Mouse (Mus musculus) lung, postnatal 25 days (tissue): ENCODE results near the gene Fam169b.
A peak's percentile ranks its signal among the peaks of the same experiment; 100 is the strongest.

ENCODE experiments used
- DNase-seq: peaks from one replicate; pipeline ENCODE4 v3.0.0; 2022; ENCODE audit warnings: low spot score

The Fam169b gene

GRCm38 (mm10) chr7:68318979-68319378 lies 45.3 kb downstream of the Fam169b start:
- no peak for DNase-seq

- DNase-seq: peak; percentile 36
These were observed 46.6 kb downstream of the Fam169b start for GRCm38 (mm10) chr7:68320078-68320810.

- DNase-seq: peak; percentile 34
These were observed 49.4 kb downstream of the Fam169b start for GRCm38 (mm10) chr7:68323051-68323450.

- no peak for DNase-seq
These were observed 52.6 kb downstream of the Fam169b start for GRCm38 (mm10) chr7:68326190-68326722.

GRCm38 (mm10) chr7:68329000-68329399 lies 55.4 kb downstream of the Fam169b start:
- DNase-seq: no peak

GRCm38 (mm10) chr7:68332799-68333198 lies 59.2 kb downstream of the Fam169b start:
- DNase-seq: no peak

DNA sequence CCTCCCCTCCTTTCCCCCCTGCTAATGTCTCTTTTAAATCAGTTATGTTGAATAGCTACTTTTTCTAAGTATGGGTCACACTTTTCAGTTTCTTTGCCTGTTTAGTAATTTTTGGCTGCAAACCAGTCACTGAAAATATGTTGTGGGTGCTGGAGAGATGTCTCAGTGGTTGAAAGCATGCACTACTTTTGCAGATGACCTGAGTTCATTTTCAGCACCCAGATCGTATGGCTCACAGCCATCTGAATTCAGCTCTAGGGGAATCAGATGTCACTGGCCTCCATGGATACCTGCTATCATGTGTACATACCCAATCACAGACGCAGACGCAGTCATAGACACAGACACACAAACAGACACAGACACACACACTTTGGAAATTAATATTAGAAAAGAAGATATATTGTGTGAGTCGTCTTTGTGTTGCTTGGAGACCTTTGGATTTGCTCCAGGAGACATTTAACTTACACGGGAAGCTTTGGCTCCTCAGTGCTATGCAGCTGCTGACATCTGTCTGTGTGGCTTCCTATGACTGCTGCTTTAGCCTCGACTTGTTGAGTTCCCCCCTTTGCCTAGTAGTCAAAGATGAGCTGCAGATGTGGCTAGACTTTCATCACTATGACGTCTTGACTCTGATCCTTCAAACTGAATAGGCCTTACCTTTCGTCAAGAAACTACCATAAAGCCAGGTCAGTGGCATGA lies 63.6 kb downstream of the Fam169b start:
- DNase-seq: no peak

- no peak for DNase-seq
These were observed 65.0 kb downstream of the Fam169b start for GRCm38 (mm10) chr7:68338680-68339079.

DNA sequence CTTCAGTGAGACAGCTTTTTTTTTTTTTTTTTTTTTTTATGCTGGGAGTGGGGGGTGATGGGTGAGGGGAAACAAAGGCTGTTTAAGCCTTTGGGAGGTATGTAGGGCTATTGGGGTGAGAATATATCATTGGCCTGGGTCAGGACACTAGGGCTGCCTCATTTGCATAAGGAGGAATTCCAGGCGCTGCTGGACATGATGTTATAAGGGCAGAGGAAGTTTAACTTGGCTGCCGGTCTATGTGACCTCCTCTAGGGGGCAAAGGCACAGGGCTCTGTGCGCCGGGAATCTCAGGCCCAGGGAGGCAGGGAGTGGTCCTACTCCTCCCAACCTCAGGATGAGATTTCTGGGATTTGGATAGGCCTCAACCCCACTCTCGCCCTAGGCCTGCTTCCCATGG lies 70.9 kb downstream of the Fam169b start:
- no peak for DNase-seq

DNA sequence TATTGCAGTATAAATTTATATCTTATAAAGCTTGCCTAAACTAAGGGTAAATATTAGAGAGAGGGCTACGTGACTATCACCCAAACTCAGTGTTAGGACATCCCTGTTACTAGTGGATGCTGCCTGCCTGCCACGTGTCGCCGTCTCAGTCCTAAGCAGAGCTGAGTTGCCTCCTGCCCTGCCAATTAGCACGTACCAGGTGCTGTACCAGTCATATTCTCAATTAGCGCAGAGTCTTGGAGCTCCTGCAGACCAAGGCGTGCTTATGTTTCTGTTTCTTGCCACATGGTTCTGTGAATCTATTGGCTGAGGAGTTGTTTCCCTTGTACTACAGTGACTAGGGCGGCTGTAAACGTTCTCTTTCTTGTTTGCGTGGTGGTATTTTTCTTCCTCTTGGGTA lies 72.3 kb downstream of the Fam169b start:
- no peak for DNase-seq

- DNase-seq: no peak
These were observed 81.9 kb downstream of the Fam169b start for GRCm38 (mm10) chr7:68355325-68356076.

- DNase-seq: peak; percentile 63
These were observed 83.8 kb downstream of the Fam169b start for GRCm38 (mm10) chr7:68357407-68357806.

- DNase-seq: no peak
These were observed 89.0 kb downstream of the Fam169b start for GRCm38 (mm10) chr7:68362609-68363008.

- DNase-seq: no peak
These were observed 92.1 kb downstream of the Fam169b start for GRCm38 (mm10) chr7:68365711-68366110.

DNA sequence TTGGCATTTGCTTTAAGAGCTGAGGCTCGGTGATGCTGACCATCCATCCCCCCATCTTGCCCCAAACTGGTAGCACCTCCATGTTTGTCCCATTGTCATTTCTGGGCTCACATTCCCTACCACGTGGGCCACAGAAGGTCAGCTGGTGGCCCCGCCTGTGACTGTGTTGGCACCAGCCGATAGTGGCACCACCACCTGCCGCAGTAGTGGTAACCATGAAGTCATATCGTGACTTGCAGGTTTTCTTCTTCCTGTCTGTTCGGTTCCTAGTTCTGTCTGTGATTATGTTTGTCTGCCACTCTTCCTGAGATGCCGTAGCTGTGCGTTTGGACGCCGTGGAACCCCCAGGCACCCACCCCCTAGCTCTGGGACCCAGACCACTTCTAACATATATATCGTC lies 95.3 kb downstream of the Fam169b start:
- no peak for DNase-seq

GRCm38 (mm10) chr7:68369694-68370093 lies 96.1 kb downstream of the Fam169b start:
- DNase-seq: peak; percentile 55

DNA sequence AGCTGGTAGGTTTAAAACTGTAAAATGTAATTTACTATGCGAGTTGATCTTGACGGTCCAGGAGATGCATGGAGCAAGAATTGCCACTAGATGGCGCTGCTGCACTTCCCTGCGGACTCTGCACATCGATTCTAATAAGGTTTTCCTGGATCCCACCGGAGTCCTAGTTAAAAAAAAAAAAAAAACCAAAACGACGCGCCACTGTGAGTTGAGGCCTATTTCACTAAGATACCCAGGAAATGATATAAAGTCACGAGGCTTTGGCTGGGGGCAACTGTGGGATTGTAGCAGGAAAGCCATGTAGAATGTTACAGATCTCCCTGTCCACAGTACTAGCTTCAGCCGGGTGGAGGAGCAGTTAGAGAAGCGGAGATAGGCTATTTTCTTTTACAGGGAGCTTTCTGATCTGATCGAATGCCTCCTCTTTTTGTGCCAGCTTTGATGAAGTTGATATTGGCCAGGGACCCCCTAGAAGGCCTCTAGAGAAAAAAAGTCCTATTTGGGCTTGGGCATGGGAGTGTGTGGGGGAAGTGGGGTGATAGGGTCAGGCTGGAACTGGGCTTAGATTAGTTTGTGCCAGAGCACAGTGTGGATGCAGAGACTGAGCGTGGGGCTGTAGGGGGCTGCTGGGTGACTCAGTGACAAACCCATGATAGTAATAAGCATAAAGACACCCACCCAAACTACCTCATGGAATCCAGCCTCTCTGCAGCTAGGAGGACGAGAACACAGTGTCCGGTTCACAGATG lies 100.6 kb downstream of the Fam169b start:
- peak; percentile 27 for DNase-seq

DNA sequence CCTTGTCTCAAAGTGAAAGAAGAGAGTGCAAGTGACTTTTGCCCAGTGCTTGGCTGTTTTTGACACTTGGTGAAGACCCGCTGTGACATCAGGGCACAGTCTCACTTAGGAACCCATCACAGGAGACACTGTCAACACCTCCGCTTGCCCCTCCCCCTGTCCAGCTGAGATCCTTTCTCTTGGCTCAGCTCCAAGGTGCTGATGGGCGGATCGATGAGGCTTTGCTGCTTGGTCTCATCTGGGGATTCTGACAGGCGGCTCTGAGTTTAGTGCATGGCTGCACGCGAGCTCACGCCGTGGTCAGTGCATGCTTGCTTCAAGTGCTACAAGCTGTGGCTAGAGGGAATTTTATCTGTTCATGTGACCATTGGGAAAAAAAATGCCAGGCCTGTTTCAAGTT lies 108.5 kb downstream of the Fam169b start:
- DNase-seq: no peak

GRCm38 (mm10) chr7:68386767-68387166 lies 113.1 kb downstream of the Fam169b start:
- no peak for DNase-seq

- no peak for DNase-seq
These were observed 122.2 kb downstream of the Fam169b start for GRCm38 (mm10) chr7:68395707-68396333.

GRCm38 (mm10) chr7:68400516-68400915 lies 126.9 kb downstream of the Fam169b start:
- DNase-seq: no peak
